Mouse (Mus musculus) cerebellum, adult 18-20 months (tissue): ENCODE results near the gene E330021D16Rik.
"Not testable (repeated sequence)": the region's sequence is repeated elsewhere in the genome, so short reads cannot be mapped to it uniquely, and the experiment has no call there.

ENCODE experiments used
- DNase-seq, 2 experiments: peaks; one replicate each; pipeline ENCODE4 v3.0.0; 2021

E330021D16Rik gene

GRCm38 (mm10) chr6:136415133-136415775, at the start of gene E330021D16Rik:
Gene E330021D16Rik (minus strand): TSS chr6:136415569.
- no peak for DNase-seq

DNA sequence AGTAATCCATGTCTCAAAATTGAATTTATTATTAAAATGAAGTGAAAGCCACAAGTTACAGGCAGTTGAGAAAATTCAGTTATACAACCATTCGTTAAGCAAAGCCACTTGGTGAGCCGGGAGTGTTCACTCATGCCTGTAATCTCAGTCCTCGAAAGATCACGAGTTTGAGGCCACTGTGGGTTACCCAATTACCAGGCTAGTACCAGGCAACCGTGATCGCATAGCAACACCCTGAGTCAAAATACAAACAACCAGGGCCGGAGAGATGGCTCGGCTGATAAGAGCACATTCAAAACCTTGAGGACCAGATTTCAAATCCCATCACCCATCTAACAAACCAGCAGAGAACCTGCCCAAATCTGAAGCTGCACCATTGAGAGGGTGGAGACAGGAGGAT, 49.7 kb upstream of the E330021D16Rik start:
- no peak for DNase-seq

- DNase-seq, result no peak
Measured at GRCm38 (mm10) chr6:136464121-136464621, 48.8 kb upstream of the E330021D16Rik start.

DNA sequence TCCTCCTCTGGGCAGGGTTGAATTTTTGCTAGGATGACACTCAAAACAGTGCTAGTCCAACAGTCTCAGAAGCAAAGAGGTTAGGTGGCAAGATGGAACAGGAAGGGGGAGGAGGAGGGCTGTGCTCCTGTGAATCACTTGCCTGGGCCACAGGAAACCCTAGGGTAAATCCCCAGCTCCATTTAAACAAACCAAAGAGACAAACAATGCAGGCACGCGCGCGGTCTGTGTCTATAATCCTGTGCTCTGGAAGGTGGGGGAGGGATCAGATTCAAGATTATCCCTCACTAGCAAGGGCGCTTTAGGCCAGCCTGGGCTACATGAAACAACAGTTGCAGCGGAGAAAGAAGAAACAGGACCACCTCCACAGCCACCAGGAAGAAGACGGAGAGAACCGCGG, 48.1 kb upstream of the E330021D16Rik start:
- no peak for DNase-seq

DNA sequence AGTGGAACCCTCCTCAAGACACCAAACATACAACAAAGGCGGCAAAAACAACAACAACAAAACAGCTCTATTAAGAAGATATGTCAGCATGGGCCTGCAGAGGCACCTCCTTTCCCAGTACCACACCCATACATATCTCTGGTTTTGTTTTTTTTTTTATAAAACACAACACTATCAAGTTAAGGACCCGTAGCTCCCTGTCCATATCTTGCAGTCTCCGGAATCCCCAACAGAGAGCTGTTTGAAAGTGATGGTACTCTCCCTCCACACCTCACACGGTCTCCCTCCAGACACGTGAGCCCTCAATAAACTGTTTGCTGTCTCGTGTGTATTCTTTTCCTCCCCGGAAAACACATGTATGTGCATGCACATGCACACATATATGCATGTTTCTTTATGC, 43.8 kb upstream of the E330021D16Rik start:
- DNase-seq, result no peak

- no peak for DNase-seq
Measured at GRCm38 (mm10) chr6:136456302-136456701, 40.9 kb upstream of the E330021D16Rik start.

DNA sequence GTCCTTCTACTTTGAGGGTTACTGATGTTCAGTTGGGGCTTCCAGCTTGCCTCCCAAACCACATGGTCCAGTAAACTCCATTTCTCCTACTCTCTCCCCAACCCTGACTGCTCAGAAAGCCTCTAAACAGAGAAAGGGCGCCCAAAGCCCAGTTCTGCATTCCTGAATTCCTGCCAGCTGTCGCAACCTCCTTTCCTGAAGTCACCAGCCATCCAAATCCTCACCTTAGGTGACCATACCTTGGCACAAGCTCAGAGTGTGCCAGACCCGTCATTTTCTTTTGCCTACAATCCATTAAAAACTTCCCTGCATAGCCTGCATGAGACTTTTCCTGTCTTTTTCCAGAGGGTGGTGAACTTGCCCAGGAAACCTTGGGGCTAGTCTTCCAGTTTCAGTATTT, 40.3 kb upstream of the E330021D16Rik start:
- DNase-seq, result no peak

DNA sequence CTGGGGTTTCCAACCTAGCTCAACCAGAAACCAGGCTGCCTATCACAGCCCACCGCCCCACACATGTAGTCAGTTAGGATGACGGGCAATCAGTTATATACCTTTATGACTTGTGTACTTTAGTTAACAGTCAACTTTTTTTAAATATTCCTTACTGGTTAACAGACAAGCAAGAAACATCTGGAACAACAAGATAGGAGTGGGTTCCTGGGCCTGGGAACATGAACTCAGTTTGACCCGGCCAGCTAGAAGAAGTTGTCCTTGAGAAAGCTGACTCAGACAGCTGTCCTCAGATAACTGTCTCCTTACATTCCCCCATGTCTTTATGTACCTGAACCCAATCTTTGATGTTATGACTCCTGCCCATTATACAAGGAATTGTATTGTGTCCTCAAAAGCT, 37.3 kb upstream of the E330021D16Rik start:
- no peak for DNase-seq

- no peak for DNase-seq
Measured at GRCm38 (mm10) chr6:136450863-136451262, 35.5 kb upstream of the E330021D16Rik start.

- no peak for DNase-seq
Measured at GRCm38 (mm10) chr6:136449930-136450329, 34.6 kb upstream of the E330021D16Rik start.

DNA sequence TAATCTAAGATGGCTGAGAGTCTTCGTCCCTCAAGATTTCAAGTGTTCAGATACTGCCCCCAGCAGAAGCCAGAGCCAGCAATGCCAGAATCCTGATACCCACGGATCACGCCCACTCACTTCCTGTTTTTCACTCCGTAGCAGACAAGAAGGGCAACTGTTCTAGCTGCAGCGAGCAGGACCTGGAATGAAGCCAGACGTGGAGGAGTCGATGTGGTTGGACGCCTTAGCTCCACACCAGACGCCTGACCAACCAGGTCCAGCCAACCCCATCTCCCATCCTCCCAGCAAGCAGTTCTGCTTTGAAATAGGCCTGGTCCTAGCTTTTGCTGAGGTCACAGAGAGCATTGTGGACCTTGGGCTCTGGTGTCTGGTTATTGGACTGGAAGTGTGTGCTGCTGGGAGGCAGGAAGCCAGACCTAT, 33.9 kb upstream of the E330021D16Rik start:
- DNase-seq, result no peak

DNA sequence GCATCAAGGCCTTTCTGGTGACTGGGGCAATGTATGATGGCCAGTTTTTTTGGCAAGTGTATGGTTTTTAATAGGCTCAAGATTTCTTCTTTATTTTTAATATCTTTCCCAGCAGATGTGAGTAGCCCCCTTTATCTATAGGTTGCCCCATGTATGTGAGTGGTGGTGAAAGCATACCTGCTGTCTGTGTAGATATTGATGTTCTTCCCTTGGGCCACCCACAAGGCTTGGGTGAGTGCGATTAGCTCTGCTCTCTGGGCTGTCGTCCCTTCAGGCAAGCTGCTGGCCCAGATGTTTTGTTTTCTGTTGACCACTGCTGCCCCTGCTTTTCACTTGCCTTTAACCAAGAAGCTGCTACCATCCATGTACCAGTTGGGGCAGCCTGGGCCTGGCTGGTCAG, 23.8 kb upstream of the E330021D16Rik start:
- DNase-seq, result not testable (repeated sequence)

GRCm38 (mm10) chr6:136436151-136436550, 20.8 kb upstream of the E330021D16Rik start:
- DNase-seq, result not testable (repeated sequence)

GRCm38 (mm10) chr6:136433573-136433972, 18.2 kb upstream of the E330021D16Rik start:
- DNase-seq, result no peak

GRCm38 (mm10) chr6:136431896-136432248, 16.5 kb upstream of the E330021D16Rik start:
- DNase-seq, result no peak

GRCm38 (mm10) chr6:136431169-136431895, 16.0 kb upstream of the E330021D16Rik start:
- no peak for DNase-seq

DNA sequence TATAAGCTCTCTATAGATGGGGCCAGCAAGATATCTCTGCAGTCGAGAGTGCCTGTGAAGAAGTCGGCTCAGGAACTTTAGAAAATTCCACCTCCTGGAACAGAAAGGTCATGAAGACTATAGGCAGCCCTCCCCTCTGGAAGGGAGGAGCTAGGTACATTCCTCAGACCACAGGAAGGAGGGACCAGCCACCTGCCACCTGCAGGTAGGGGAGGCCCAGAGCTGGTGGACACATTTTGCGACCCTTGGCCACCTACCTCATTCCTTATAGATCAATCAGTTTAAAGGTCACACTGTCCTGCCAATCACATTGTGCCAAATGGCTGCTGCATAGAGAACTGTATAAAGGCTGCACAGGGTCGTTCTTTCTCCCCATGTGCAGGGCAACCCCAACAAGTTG, 14.1 kb upstream of the E330021D16Rik start:
- DNase-seq, result no peak

DNA sequence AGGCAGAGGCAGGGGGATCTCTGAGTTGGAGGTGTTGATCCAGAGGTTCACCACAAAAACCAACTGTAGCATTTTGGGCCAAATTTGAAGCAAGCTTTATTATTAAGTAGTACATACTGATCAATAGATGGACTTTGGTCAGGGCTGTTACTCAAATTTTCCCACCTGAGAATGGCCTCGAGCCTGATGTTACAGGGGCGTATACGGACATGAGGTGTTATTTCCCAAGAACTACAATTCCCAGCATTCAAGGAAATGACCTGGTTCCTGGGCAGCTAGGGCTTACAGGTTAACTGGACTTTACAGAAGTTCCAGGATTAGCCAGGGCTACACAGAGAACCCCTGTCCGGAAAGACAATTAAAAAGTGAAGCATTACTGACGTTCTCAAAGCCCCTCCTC, 13.0 kb upstream of the E330021D16Rik start:
- no peak for DNase-seq

GRCm38 (mm10) chr6:136427240-136427639, 11.9 kb upstream of the E330021D16Rik start:
- no peak for DNase-seq

DNA sequence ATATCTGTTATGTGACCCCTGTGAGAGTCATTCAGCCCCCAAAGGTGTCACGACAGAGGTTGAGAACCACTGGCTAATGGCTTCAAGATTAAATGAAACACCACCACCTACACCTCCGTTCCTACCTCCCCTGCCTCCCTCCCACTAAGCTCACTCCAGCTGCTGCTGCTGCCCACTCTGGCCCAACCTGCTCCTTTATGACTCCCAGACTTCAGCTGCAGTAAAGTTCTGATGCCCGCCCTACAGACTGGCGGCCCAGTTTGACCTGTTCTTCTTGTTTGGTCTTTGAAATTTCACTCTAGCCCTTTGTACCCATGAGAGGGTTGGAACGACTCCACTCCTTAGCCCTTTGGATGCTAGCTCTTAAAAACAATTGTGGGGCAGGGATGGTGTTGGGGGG, 10.6 kb upstream of the E330021D16Rik start:
- no peak for DNase-seq

DNA sequence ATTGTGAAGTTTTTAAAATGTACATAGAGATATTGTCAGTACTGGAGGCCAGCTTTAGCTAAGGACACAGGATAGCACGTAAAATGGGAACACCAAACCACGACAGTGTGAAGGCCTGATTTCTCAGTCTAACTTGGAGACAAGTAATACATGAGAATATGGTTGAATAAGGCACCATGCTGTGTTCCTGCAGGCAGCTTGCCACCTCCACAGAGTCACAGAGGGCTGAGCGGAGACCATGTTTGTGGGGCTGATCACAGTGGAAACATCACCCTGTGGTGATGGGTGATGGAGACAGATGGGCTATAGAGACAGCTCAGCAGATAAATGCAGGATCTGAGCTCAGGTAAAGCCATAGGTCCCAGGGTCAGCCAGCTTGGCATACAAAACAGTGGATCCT, 8.8 kb upstream of the E330021D16Rik start:
- no peak for DNase-seq

- no peak for DNase-seq
Measured at GRCm38 (mm10) chr6:136423201-136423600, 7.8 kb upstream of the E330021D16Rik start.

GRCm38 (mm10) chr6:136422084-136422853, 6.9 kb upstream of the E330021D16Rik start:
- DNase-seq, result peak; percentile 45 to 68

DNA sequence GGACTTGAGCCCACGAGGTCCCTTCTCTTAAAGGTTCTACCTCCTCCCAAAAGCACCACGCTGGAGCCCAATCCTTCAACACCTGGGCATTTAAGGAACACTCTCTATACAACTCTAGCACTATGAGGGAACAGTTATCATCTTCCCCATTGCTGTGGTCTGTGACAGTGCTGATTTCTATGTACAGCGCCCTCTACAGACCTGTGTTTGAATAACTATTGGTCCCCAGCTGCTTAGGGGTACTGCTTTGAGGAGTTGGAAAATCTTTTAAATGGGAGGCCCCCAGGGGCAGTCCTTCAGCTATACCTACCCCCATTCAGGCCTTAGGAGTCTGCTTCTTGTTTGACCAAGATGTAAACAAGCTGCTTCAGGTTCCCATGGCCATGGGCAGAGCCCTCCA, 5.7 kb upstream of the E330021D16Rik start:
- DNase-seq, result no peak
